Mouse (Mus musculus) forebrain, embryonic 11.5 days (tissue): ENCODE data around the gene Sytl3. TPM values are rescaled to one million over a fixed set of nuclear protein-coding genes. Genes with fewer than 3 reads are reported as not detected.

Experiments
- ATAC-seq: fragments of 200-750 bp; cut with Nextera tagmentation; replicated peaks from 2 replicates; pipeline ENCODE4 v1.8.0; 2017; ENCODE audit warnings: moderate TSS enrichment; ENCODE audit not compliant: low FRiP score
- DNase-seq: peaks from one replicate; pipeline ENCODE4 v3.0.0-alpha.2; 2017; ENCODE audit warnings: low spot score
- H3K27ac ChIP-seq: fragments of 300-500 bp; sonication (generic); 2 replicates; pipeline ENCODE4 v1.5.1; 2014; ENCODE audit warnings: low read depth, low read length
- H3K27me3 ChIP-seq: fragments of 300-500 bp; sonication (generic); 2 replicates; pipeline ENCODE4 v1.6.1; 2014; ENCODE audit warnings: mild to moderate bottlenecking, low read length, mixed read lengths; ENCODE audit not compliant: control insufficient read depth, insufficient read depth
- H3K36me3 ChIP-seq: fragments of 300-500 bp; sonication (generic); 2 replicates; pipeline ENCODE4 v1.6.1; 2014; ENCODE audit warnings: mild to moderate bottlenecking, low read length, moderate library complexity, mixed read lengths; ENCODE audit not compliant: control insufficient read depth, insufficient read depth
- H3K4me1 ChIP-seq: fragments of 300-500 bp; sonication (generic); replicated peaks from 2 replicates; pipeline ENCODE4 v1.6.1; 2014; ENCODE audit warnings: low read length, mixed read lengths; ENCODE audit not compliant: control insufficient read depth, insufficient read depth
- H3K4me2 ChIP-seq: fragments of 300-500 bp; sonication (generic); 2 replicates; pipeline ENCODE4 v1.6.1; 2014; ENCODE audit warnings: low read depth, mild to moderate bottlenecking, low read length, moderate library complexity, mixed read lengths; ENCODE audit not compliant: severe bottlenecking
- H3K4me3 ChIP-seq: fragments of 300-500 bp; sonication (generic); 2 replicates; pipeline ENCODE4 v1.5.1; 2014; ENCODE audit warnings: low read depth, low read length
- H3K9ac ChIP-seq: fragments of 300-500 bp; sonication (generic); 2 replicates; pipeline ENCODE4 v1.6.1; 2014; ENCODE audit warnings: low read length
- H3K9me3 ChIP-seq: fragments of 300-500 bp; sonication (generic); 2 replicates; pipeline ENCODE4 v1.6.1; 2016; ENCODE audit warnings: low read length, mixed read lengths; ENCODE audit not compliant: control insufficient read depth
- WGBS: fragments of 180-500 bp; shearing (Covaris S2); extraction: QIAGEN DNeasy Blood & Tissue Kit; methylation state at CpG from one replicate; pipeline ENCODE4 v1.1.7; 2014; 5-methylcytosine and 5-hydroxymethylcytosine counted together
- polyA plus RNA-seq: library from polyadenylated mRNA; unstranded; fragments of >200 nt; fragmentation: Nextera tagmentation; extraction: Ambion mirVana; gene quantifications from 2 replicates; pipeline ENCODE4 v1.2.1, GENCODE M21; 2014

Sytl3 gene
- polyA plus RNA-seq, 1 experiment from 2014 or later: not detected

DNA sequence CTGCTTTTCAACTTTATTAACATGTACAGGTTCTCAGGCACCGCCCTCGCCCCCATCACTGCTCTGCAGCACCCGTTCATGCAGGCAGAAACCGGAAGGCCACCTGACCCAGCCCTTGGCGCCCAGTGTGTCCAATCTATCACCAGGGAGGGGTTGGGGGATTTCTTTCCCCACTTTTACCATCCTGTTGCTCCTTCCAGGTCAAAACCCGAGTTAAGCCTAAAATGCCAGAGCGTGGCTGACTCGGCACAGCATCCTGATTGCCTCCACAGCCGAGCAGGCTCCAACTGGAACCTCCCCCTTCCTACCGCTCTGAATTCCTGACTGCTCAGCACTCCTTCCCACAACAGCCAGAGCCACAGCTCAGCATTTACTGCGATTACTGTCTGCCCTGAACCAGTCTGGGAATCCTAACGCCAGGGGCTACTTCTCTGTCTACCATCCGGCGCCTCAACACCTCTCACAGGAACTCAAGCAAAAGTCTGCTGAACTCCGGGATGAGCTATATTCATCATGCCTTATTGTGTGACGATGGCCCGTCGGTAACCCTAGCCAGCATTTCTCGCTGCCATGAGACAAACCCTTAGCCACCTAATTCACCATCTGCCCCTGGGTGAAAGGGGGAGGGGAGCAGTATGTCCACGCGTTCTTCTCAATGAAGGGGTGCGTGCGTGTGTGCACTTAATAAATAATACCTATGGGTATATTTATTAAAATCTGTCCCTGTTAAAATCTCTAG lies 120.0 kb downstream of the Sytl3 start:
- Histone ChIP-seq H3K36me3 (no peaks in the 10 kb centered on the region), H3K4me1 (peaks cover 20% of the 10 kb centered on the region), H3K27me3 (no peaks in the 10 kb centered on the region; the same call in 1 of the 2 replicates), H3K4me3 (peak overlapping the region; percentile 36), H3K27ac (peak overlapping the region; percentile 53), H3K4me2 (peak overlapping the region; percentile 79), H3K9ac (peak overlapping the region; percentile 60), H3K9me3 (no peaks in the 10 kb centered on the region)
- ATAC-seq (peak; percentile 20; the same call in 1 of the 2 replicates), DNase-seq (peak; percentile 72)
- 10% methylated on average over 23 of the region's 23 CpGs for WGBS

DNA sequence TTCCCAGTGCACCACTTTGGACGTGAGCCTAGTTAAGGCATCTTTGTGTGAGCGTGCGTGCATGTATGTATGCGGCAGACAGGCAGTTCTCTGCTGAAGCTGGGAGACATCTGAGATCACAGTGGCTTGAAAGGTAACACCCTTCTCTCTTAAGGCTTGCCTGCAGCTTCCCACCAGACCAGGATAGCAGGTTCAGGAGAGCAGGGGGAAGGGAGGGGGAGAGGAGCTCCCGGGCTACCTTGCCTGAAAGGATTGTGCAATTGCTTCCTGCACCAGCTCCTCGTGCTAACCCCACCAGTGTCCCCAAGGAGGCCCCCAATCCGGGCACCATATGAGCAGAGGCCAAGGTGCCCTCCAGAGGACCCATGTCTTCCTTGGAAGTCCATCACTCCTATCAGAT lies 120.7 kb downstream of the Sytl3 start:
- Histone ChIP-seq H3K9ac (no peak overlapping the region), H3K4me3 (peak overlapping the region; percentile 64)

DNA sequence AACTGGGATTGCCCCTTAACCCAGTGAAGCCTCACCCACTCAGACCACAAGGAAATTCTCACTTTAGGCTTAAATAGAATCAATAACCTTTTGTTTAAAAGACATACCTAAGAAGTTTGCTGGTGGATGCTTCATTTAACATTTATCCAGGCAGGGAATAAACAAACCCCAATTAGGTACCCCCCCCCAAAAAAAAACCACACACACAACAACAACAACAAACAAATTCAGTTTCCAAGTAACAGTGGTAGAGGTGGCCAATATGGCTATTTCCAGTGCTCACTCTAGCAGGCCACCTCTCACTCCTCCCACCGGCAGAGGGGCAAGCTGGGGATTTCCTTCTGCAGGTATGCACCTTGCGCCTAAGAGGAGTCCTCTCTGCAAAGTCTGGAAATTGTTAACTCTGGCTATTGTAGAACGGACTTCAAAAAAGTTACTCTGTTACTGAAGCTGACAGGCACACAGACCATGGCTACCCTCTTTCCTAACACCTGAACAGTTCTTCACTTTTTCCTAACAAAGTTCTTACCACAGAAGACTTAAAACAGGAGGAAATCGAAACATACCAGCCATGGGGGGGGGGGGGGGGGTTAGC lies 121.7 kb downstream of the Sytl3 start:
- Histone ChIP-seq H3K27me3 (peaks cover 2% of the 10 kb centered on the region; the same call in 1 of the 2 replicates), H3K27ac (no peak overlapping the region), H3K4me3 (peak overlapping the region; percentile 64), H3K36me3 (no peaks in the 10 kb centered on the region), H3K9ac (0 out of 2 replicates have a peak overlapping the region, but pooled peaks have one; percentile 10), H3K4me2 (peak overlapping the region; percentile 78; the same call in 1 of the 2 replicates), H3K9me3 (no peaks in the 10 kb centered on the region), H3K4me1 (peaks cover 20% of the 10 kb centered on the region)
- WGBS: 68% methylated on average over 4 of the region's 4 CpGs
- DNase-seq (no peak), ATAC-seq (no peak)

More for the DNA sequence above, 120.7 kb downstream of the Sytl3 start:
- no peaks in the 10 kb centered on the region for H3K9me3 ChIP-seq
- H3K36me3 ChIP-seq: no peaks in the 10 kb centered on the region
- ATAC-seq (no peak), DNase-seq (no peak)
- no peak overlapping the region for H3K27ac ChIP-seq
- H3K4me1 ChIP-seq: peaks cover 20% of the 10 kb centered on the region
- peaks cover 2% of the 10 kb centered on the region; the same call in 1 of the 2 replicates for H3K27me3 ChIP-seq
- H3K4me2 ChIP-seq: peak overlapping the region; percentile 79
- 45% methylated on average over 7 of the region's 7 CpGs for WGBS

DNA sequence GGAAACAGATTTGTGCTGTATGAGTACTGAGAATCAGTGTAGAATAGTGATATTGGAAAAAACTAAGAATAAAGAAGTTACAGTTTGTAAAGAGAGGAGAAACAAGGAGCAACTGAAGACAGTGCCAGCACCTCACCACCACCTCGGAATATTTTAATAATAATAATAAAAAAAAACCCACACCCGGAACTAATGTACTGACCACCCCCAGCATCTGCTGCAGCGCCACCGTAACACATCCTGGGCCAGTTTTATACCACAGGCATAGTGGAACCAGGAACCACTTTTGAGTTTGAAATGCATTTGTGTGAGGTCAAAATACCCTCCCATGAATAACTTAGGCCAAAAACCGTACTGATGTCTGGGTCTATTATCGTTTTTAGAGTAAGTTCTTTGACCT lies 122.4 kb downstream of the Sytl3 start:
- peaks cover 18% of the 10 kb centered on the region for H3K4me1 ChIP-seq
- no peak for ATAC-seq
- H3K9ac ChIP-seq: no peak overlapping the region
- no peak overlapping the region for H3K27ac ChIP-seq
- no peaks in the 10 kb centered on the region for H3K9me3 ChIP-seq
- peak overlapping the region; percentile 64 for H3K4me3 ChIP-seq
- DNase-seq: no peak
- peaks cover 2% of the 10 kb centered on the region; the same call in 1 of the 2 replicates for H3K27me3 ChIP-seq
- peak overlapping the region; percentile 78 for H3K4me2 ChIP-seq
- no peaks in the 10 kb centered on the region for H3K36me3 ChIP-seq
- WGBS: 56% methylated on average over 6 of the region's 6 CpGs

DNA sequence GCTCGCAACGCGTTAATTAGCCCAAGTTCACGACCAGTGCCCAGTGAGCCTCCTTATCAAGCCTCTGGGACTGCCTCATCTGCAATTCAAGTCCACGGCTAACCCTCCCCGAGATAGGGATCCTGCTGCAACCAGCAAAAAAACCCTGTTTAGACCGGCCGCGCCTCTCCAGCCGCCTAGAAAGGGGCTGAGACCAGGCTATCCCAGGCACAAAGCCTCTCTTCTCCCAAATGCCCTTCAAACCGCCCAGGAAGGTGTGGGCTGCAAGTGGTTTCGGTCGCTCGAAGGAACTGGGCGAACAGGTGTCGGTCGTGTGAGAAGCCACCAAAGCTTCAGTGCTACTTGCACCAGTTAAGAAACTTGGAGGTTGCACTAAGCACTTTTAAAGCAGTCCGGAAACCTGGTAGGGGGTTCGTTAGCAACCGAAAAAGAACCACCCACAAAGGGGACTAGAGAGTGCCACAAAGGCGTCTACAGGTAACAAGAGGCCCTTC lies 123.2 kb downstream of the Sytl3 start:
- ATAC-seq (no peak), DNase-seq (peak; percentile 68)
- Histone ChIP-seq H3K9ac (peak overlapping the region; percentile 88), H3K27me3 (peaks cover 2% of the 10 kb centered on the region; the same call in 1 of the 2 replicates), H3K4me2 (peak overlapping the region; percentile 78), H3K27ac (no peak overlapping the region), H3K4me1 (peaks cover 16% of the 10 kb centered on the region), H3K4me3 (peak overlapping the region; percentile 64), H3K9me3 (no peaks in the 10 kb centered on the region), H3K36me3 (no peaks in the 10 kb centered on the region)
- WGBS: 1% methylated on average over 21 of the region's 21 CpGs

DNA sequence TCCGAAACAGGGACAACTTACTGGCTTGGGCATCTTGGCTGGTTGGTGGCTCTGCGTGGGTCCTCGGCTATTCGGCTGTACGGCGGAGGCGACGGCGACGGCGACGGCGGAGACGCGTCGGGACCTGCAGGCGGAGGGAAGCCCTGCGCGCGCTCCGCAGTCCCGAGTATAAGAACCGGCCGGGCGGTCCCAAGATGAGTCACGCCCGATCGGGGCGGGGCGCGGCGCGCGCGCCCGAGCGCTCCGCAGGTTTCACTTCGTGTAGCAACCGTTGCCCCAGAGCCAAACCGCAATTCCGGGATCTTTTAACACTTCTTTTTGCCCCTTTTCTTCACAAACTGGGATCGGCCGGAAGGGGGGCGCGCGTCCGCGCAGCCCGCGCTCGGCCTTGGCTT lies 123.7 kb downstream of the Sytl3 start, which contains the start of gene Ezr:
Gene Ezr (minus strand): TSS at position 174 of the 395 bp plus-strand sequence.
- peak; percentile 92 for DNase-seq
- WGBS: 0% methylated on average over 52 of the region's 52 CpGs
- Histone ChIP-seq H3K27ac (peak within 1 kb of the TSS; percentile 48), H3K36me3 (no peaks in the 10 kb centered on the region), H3K9me3 (no peaks in the 10 kb centered on the region), H3K4me3 (peak within 1 kb of the TSS; percentile 64), H3K9ac (peak within 1 kb of the TSS; percentile 88), H3K4me1 (peaks cover 15% of the 10 kb centered on the region), H3K27me3 (peaks cover 2% of the 10 kb centered on the region; the same call in 1 of the 2 replicates), H3K4me2 (peak within 1 kb of the TSS; percentile 78)
- ATAC-seq: peak; percentile 77

DNA sequence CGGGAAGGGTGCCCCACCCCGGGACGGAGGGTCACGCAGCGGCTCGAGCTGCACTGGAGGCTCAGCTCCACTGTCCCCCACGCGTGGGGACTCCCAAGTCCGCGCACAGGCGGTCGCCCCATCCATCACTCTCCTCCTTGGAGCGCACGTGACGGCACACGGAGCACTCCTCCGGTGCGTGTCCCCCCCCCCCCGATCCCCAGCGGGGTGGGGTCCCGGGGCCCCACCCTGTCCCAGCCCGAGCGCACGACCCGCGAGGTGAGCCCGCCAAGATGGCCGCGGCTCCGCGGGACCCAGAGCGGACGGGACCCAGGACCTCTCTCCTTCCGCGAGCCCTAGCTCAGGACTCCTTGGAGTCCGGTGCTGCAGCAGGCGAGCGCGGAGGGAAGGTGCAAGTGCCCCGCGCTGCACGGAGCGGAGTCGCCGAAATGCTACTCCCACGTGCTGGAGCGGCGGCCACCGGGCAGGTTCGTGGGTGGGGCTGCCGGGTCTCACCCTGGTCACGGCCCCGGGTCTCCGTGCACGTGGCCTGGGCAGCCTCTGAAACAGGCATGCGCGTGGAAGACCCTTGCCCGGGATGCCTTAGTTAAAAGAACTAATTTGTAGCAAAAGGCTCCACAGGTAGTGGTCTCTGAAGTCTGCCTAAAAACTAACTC lies 124.2 kb downstream of the Sytl3 start:
- peaks cover 15% of the 10 kb centered on the region for H3K4me1 ChIP-seq
- peak overlapping the region; percentile 48 for H3K27ac ChIP-seq
- WGBS: under 1% methylated on average over 51 of the region's 58 CpGs
- DNase-seq: peak; percentile 84
- H3K4me3 ChIP-seq: peak overlapping the region; percentile 64
- no peaks in the 10 kb centered on the region for H3K9me3 ChIP-seq
- H3K27me3 ChIP-seq: peaks cover 2% of the 10 kb centered on the region; the same call in 1 of the 2 replicates
- peak overlapping the region; percentile 88 for H3K9ac ChIP-seq
- ATAC-seq: peak; percentile 80
- peak overlapping the region; percentile 78 for H3K4me2 ChIP-seq
- H3K36me3 ChIP-seq: no peaks in the 10 kb centered on the region

DNA sequence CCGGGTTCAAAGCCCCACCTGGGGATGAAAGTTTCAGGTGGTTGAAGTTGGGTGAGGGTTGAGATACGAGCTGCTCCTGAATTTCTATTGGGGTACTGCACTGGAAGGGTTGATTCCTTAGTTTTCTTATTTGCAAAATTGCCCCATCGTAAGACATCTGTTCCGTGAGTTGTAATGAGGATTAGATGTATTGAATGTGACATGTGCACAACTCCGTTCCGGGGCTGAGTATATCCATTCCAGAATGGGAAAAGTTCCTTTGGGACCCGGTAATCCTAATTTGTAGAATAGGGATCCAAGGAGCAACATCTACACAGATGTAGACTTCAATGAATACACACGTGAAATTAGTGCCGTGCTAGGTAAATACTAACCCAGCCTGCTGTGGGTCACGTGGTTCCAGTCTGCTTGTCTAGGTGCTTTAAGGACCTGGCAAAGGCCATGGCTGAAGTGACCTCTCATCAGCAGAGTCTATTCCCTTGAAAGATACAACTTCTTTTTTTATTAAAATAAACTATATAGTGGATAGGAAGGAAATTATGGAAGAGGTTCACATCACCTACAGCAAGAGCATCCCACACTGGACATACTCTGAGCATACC lies 125.0 kb downstream of the Sytl3 start:
- no peak for DNase-seq
- Histone ChIP-seq H3K27me3 (peaks cover 2% of the 10 kb centered on the region; the same call in 1 of the 2 replicates), H3K4me2 (peak overlapping the region; percentile 78), H3K36me3 (no peaks in the 10 kb centered on the region), H3K9me3 (no peaks in the 10 kb centered on the region), H3K4me3 (peak overlapping the region; percentile 64; the same call in 1 of the 2 replicates), H3K9ac (peak overlapping the region; percentile 88; the same call in 1 of the 2 replicates), H3K4me1 (peaks cover 13% of the 10 kb centered on the region), H3K27ac (no peak overlapping the region)
- WGBS: 45% methylated on average over 10 of the region's 10 CpGs
- no peak for ATAC-seq
